Mouse (Mus musculus) A20 (cell line): ENCODE results near the gene Cyp3a16.
A peak's percentile ranks its signal among the peaks of the same experiment; 100 is the strongest.
"Not testable (repeated sequence)": the region's sequence is repeated elsewhere in the genome, so short reads cannot be mapped to it uniquely, and the experiment has no call there.

ENCODE experiments used
- DNase-seq: peaks from one replicate; pipeline ENCODE4 v3.0.0-alpha.2; 2011; ENCODE audit warnings: low read depth, low spot score

Cyp3a16 gene

GRCm38 (mm10) chr5:145469623-145470022 is at the start of gene Cyp3a16:
Cyp3a16 (minus strand) TSS chr5:145469723.
- DNase-seq = not testable (repeated sequence)

GRCm38 (mm10) chr5:145490300-145490699 is 20.8 kb upstream of the Cyp3a16 start:
- DNase-seq = no peak

- DNase-seq = no peak
These were observed 5.0 kb downstream of the Cyp3a16 start for GRCm38 (mm10) chr5:145464304-145465088.

GRCm38 (mm10) chr5:145462321-145462720 is 7.2 kb downstream of the Cyp3a16 start:
- no peak for DNase-seq

- DNase-seq = no peak
These were observed 15.1 kb downstream of the Cyp3a16 start for GRCm38 (mm10) chr5:145454389-145454788.

GRCm38 (mm10) chr5:145433688-145434087 is 35.8 kb downstream of the Cyp3a16 start:
- DNase-seq = no peak

GRCm38 (mm10) chr5:145431004-145431403 is 38.5 kb downstream of the Cyp3a16 start:
- no peak for DNase-seq

- no peak for DNase-seq
These were observed 47.2 kb downstream of the Cyp3a16 start for GRCm38 (mm10) chr5:145422287-145422686.

GRCm38 (mm10) chr5:145415416-145415815 is 54.1 kb downstream of the Cyp3a16 start:
- DNase-seq = peak; percentile 91
